Mouse (Mus musculus) kidney, adult 11 months (tissue): Measurements from ENCODE around the gene Mlycd.

Experiments
- DNase-seq: peaks from one replicate; pipeline ENCODE4 v3.0.0; 2022

The Mlycd gene

DNA sequence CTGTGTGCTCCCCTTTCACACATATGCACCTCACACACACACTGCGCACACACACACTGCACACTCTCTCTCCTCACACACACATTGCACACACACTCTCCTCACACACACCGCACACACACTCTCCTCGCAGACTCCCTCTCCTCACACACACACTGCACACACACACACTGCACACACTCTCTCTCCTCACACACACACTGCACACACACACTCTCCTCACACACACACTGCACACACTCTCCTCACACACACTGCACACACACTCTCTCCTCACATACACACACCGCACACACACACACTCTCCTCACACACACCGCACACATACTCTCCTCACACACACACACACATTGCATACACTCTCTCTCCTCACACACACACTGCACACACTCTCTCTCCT is 10.0 kb downstream of the Mlycd start:
- no peak for DNase-seq

- no peak for DNase-seq
Measured at GRCm38 (mm10) chr8:119408311-119408710, 13.6 kb downstream of the Mlycd start.

GRCm38 (mm10) chr8:119412037-119412734 is 17.5 kb downstream of the Mlycd start:
- DNase-seq = no peak

DNA sequence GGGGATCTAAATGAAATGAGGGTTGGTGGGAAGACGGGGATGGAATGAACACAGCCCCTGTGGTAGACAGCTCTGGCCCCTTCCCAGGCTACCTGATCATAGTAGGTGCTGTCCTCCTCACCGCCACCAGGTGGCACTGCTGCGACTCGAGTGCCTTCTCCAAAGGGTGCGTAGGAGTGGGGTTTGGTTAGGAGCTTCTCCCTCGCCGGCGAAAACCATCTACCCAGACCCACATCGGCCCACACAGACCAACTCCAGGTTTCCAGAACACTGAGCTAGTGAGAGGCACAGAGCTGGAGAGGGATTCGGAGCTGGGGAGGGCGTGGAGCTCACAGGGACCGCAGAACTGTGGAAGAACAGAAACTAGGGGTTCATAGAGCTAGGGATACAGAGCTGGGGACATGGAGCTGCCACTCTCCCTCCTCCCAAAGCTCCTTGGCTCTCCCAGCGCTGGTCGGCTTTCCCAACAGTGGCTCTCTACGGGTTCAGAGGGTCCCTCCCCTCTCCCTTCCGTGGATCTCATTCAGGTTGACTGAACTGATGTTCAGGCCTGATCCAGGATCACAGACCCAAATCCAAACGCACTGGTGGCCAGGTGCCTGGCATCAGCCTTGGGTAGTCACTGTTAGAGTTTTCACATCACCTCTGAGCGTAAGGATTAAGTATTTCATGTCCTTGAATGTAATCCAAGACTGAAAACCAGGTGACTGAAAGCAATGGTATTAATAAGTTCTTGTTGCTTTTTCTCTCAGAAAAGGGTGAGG is 18.2 kb downstream of the Mlycd start:
- peak; percentile 53 for DNase-seq

- DNase-seq = no peak
Measured at GRCm38 (mm10) chr8:119413605-119414004, 18.9 kb downstream of the Mlycd start.

DNA sequence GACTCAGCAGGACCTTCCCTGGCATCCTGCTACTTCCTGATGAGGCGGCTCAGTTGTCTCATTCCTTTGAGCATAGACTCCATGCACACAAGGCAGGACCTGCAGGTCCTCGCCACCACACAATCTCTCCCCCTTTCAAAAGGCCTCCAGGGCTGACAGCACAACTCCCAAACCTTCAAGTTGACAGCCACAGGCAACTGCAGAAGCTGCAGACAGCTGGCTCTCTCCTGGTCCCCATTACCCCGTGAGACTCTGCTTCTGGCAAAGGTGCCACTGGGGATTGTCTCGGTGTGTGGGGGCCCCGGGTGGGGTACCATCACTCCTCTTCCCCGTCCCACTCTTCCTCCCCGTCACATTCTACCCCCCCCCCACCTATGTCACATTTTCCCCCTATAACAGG is 25.6 kb downstream of the Mlycd start:
- no peak for DNase-seq

GRCm38 (mm10) chr8:119421603-119422122 is 27.0 kb downstream of the Mlycd start:
- DNase-seq = no peak

GRCm38 (mm10) chr8:119422123-119422711 is 27.5 kb downstream of the Mlycd start:
- peak; percentile 61 for DNase-seq

DNA sequence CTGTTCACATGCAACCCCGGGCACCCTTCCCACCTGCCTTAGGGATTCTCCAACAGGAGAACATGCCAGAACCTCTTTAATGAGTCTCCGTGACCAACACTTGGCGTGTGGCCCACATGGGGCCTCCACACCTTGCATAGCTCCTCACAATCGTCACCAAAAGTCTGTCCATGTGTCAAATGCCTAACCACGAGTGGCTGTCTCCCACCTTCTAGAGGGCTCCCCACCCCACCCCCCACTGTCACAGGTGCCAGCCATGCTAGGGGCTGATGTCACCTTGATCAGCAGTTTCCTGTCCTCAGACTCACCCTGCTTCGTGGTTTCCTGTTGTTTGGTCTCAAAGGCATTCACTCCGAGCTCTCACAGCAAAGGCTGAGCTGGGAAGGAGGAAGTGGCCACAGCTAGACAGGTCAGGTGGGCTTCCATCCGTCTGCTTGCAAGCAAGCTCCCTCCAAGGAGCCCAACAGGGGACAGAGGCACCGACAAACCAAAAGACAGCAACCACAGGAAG is 29.0 kb downstream of the Mlycd start:
- DNase-seq = peak; percentile 81

DNA sequence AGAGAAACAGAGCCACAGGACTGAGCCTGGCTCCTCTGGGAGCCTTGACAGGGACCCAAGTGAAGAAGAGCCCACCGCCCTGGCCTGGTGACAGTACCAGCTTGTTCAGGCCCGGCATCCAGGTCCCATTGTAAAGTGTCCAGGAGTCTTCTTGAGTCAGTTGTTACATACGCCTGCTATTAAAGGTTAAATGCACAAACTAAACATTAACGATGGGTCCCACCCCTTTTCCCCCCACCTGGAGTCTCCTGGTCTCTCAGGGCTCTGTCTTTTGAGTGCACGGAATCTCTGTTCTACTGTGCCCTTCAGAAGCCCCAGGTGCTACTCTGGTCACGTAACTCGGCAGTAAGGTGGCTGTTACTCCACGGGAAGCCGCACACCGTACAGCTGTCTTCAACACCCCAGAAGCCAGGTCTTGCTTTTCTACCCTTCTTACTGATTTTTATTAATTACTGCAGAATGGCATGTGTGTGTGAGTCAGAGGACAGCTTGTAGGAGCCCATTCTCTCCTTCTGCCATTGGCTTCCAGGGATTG is 29.6 kb downstream of the Mlycd start:
- peak; percentile 57 for DNase-seq

GRCm38 (mm10) chr8:119424740-119425139 is 30.1 kb downstream of the Mlycd start:
- DNase-seq = no peak

GRCm38 (mm10) chr8:119425533-119425932 is 30.9 kb downstream of the Mlycd start:
- peak; percentile 69 for DNase-seq

GRCm38 (mm10) chr8:119426069-119426735 is 31.5 kb downstream of the Mlycd start:
- DNase-seq = no peak

DNA sequence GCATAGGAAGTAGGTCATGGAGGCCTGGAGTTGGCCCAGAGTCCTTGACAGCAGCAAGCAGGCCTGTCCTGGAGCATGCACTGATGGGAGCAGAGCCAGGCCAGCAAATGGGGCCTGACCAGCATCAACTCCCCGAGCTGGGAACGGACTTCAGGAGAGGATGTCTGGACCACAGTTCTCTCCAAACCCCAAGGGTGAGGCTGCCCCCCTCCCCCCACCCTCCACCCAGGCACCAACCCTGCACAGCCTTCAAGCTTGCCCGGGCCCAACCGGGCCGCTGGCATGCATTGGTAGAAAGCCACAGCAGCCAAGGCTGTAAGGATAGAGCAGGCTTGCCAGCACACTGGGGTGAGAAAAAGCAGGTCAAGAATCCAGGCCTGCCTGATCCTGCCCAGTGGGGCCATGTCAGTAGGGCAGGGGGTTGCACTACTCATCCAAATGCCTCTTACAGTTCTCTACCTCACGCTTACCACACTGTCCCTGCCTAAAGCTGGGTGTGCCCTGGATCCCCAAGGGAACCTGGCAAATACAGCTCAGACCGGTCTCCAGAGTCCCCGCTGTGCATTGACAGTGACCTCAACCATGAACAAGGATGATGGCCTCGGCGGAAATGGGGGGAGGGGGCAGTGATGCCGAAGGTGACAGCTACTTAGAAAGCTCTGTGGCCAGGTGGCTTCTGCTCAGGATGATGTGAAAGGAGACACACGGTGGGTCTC is 33.1 kb downstream of the Mlycd start:
- DNase-seq = no peak

- no peak for DNase-seq
Measured at GRCm38 (mm10) chr8:119428350-119428740, 33.7 kb downstream of the Mlycd start.

DNA sequence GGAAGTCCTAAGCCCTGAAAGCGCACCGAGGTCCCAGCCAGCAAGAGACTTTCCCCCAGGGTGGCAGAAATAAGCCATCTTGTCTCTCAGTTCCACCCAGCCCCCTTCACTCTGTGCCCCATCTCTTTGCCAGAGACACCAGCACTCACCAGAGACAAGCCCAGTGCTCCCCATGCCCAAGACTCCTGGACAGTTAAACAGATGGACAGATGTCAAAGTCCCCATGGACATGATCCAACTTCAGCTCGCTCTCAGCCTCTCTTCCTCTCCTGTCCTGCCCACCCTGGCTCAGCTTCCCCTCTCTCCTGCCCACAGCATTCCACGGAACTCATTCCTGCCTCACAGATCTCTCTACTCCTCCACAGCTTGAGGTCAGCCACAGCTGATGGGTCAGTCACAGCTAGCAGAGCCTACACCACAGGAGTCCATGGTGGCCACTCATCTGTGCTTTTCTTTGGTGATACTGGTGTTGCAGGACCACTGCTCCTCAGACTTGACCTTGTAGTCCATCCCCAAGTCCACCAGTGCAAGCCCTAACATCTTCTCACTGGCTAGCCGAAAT is 34.2 kb downstream of the Mlycd start:
- DNase-seq = peak; percentile 50

- peak; percentile 73 for DNase-seq
Measured at GRCm38 (mm10) chr8:119429552-119429951, 34.9 kb downstream of the Mlycd start.

- no peak for DNase-seq
Measured at GRCm38 (mm10) chr8:119430250-119430649, 35.6 kb downstream of the Mlycd start.

DNA sequence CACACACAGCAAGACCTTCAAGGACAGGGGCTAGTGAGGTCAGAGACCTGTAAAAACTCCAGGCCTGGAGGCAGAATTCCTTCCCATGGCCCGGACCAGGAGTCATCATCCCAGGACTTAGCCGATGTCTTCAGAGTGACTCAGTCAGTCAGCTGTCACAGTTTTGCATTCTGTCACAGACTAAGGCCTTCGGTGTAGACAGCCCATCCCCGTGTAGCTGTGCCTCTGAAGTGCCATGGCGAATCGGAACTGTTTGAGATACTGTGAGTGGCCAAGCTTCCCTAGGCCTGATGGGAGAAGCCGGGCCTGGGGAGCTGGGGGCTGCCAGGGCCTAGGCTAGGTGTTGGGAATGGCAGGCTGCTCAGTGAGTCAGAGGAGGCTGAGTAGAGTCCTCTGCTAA is 36.0 kb downstream of the Mlycd start:
- no peak for DNase-seq

DNA sequence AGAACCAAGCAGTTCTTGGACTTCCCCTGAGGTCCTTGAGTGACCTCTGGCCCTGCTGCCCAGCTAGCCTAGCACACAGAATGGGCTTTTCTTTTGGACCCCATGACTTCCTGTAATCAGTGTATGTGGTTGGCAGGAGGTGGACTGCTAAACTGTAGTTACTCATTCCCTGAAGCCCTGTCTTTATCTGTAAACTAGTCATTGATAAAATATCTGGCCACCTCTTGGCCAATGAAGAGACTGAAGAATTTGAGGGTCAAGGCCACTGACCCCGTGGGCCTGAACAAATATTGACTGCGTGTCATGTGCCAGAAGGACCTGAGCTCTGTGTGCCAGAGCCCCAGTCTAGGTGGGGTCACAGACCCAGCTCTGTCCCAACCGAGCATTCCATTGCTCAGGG is 37.7 kb downstream of the Mlycd start:
- no peak for DNase-seq

DNA sequence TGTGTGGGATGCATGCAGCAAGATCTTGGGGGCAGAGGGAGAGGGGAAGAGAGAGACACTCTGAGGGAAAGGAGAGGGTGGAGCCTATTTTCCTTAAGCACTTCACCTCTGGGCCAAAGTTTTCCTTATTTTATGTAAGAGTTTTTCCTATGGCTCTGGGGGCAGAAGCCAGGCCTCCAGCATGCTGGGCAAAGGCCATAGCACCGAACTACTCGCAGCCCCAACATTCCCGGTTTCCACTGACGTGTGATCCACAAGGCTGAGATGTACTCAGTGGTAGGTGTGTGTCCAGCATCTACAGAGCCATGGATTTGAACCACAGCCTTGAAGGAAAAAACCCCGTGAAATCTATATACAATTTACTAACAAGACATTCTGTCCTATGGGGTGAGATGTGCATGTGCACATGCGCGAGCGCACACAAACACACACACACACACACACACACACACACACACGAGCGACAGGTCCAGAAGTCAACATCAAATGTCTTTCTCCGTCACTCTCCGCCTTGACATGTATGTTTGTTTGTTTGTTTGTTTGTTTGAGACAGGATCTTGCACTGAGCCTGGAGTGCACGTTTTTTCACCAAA is 39.0 kb downstream of the Mlycd start, which contains the start of gene Osgin1:
Gene Osgin1, plus strand, starts transcription at position 543 of the 593 bp plus-strand sequence.
- DNase-seq = no peak
